Mouse (Mus musculus) spleen, postnatal 10 days (tissue): Measurements from ENCODE around the gene Usp25.

Source experiments
- DNase-seq, 2 experiments: peaks; one replicate each; pipeline ENCODE4 v3.0.0; 2021 to 2022; ENCODE audit warnings: low spot score in 2 of 2

Gene Usp25

GRCm38 (mm10) chr16:77013427-77014320 is at the start of gene Usp25:
Gene Usp25 (plus strand): TSS chr16:77013706.
- DNase-seq = peak; percentile 88 to 96

DNA sequence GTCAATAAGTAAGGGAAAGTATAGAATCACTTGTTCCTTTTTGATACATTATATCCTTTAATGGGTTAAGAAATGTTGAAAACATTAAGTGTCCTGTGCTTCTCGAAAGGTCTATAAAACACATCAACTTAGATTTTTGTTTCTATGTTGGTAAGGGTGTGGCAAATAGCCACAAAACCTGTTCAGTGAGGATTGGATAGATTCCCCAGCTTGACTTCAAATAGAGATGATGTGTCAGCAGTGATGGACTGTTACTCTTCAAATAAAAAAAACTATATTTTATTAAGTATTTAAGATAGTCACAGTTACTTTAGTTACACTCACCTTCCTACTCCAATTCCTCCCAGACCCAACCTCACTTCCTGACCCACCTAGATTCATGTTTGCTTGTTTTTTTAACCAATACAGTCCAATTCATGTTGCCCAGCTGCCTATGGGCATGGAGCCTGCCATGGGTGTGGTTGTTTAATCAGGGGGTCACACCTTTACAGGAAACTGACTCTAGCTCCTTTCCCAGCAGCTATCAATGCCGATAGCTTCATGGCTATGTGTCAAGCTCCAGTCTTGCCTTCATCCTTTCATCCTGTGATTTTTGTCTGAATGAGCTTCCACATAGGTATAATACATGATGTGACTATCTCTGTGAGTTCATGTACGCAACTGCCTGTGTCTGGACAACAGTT is 45.8 kb upstream of the Usp25 start:
- no peak for DNase-seq

DNA sequence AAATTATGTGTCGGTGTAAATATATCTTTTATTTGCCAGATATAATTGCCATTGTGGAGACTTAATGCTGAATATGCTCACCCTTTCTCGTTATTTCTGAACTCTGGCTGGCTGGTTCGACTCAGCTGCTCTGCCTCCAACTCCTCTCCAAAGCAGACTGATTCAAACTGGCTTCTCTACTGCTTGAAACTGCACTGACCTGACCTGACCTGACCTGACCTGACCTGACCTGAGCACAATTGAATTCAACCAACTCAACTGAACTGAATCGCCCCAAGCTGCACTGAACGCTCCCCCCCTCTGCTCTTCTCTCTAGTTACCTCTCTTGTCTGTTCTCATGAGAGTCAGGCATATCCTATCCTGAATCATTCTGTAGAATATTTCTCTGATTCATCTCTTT is 42.3 kb upstream of the Usp25 start:
- DNase-seq = no peak

DNA sequence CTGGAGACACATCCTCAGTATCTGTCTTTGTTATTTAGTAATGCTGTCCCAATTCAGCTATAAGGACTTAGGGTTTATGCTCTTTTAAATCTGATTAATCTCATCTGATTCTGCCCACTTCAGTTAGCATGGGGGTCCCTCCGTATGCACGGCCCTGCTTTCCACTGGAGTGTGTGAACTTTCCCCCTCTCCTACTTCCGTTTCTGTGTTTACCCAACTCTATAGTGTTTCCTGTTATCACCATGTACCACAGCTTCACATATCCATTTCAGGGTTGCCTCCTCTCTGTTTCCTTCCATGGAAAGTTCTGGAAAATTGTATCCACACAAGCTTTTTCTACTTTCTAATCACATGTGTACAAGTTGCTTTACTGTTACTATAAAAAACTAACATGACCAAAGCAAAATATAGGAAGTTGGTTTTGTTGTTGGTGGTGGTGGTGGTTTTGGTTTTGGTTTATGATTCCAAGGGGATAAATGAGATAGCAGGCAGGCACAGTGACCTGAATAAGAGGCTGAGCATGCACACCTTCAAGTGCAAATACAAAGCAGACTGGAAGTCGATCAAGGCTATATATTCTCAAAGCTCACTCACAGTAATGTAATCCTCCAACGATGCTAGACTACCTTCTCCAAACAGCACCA is 36.6 kb upstream of the Usp25 start:
- no peak for DNase-seq

GRCm38 (mm10) chr16:76983696-76984095 is 29.8 kb upstream of the Usp25 start:
- no peak for DNase-seq

DNA sequence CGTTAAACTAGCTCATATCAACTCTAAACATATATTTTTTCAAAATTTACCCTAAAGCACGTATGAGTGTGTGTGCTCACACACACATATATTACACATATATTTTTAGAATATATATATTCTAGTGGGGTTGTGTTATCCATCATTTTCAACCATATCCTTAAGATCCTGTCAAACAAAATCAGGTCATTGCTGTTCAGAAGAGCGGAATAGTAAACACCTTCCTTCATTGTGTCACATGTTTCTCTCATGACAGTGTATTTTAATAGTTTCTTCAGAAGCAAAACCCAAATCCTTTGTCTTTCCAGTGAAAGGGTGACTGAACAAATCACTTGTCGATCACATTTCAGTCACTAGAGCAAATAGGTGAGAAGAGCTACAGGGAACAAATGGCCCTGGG is 25.8 kb upstream of the Usp25 start:
- no peak for DNase-seq

GRCm38 (mm10) chr16:77003900-77004299 is 9.6 kb upstream of the Usp25 start:
- DNase-seq = no peak

- DNase-seq = no peak
Observed at GRCm38 (mm10) chr16:77009173-77009572, 4.3 kb upstream of the Usp25 start.

DNA sequence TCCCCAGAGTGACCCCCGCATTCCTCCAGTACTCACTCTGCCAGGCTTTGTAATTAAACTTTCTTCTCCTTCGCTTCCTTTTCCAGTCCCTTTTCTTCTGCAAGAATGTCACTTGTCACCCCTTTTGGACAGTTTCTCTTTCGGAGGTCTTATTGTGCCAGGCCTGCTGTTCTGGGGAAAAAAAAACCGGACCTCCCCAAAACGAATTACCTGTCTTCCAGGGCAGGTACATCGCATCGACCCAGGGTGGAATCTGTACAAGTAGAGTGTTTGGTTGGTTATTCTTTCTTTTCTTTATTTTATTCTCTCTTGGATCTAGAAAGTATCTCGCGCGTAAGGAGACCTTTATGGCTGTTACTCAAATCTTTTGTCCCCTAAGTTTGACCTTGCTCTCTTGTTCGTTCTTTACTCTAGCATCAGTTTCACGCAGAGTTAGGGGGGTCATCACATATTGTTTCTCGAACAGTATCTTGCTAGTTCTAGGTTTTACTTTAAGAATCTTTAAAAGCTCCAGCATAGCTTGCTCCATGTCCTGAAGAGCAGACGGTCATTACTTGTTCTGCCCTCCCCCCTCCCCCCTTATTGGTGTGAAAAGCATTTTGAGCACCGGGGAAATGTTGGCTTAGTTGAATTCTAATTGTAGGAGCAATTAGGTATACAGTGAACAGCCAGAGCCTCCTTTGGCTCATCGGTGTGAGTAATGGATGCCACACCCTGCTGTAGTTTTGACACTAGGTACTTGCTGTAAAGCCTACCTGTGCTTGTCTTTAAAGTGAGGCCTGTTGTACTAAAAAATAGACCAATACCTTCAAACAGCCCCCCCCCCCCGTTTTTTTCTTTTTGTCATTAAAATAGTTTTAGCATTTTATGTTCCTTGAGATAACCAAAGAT is 1.1 kb downstream of the Usp25 start:
- no peak for DNase-seq

- no peak for DNase-seq
Observed at GRCm38 (mm10) chr16:77015380-77016346, 2.2 kb downstream of the Usp25 start.

GRCm38 (mm10) chr16:77017931-77018330 is 4.4 kb downstream of the Usp25 start:
- no peak for DNase-seq

GRCm38 (mm10) chr16:77020190-77020589 is 6.7 kb downstream of the Usp25 start:
- DNase-seq = no peak

DNA sequence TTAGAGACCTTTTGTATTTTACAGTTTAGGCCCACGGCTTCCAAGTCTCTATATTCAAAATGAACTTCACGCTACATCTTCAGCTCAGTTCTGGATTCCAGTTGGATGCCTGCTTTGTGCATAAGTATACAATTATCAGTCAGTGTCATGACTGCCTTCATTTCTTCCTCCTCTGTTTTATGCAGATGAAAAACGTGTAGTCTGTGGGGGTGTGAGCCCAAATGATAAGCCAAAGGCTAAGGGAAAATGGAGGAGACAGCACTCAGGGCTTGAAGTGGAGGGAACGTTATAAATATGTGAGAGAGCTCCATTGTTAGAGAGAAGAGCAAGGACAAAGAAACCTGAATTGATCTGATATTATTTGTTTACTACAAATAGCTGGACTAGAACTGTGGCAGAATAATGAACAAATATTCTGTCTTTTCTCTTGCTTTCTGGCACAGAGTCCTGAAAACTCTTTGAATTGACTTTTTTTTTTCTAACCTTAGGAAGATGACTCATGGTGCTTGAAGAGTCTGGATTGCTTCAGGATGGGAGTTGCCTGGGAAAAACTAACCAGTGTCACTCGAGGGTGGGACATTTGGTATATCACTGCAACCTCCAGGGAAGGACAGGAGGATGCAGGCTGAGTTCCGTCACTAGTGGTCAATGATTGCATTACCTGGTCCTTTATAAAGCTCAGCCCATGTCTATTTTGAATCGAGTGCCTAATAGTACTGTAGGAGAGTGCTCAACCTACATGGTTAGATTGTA is 10.3 kb downstream of the Usp25 start:
- DNase-seq = no peak

GRCm38 (mm10) chr16:77026099-77026498 is 12.6 kb downstream of the Usp25 start:
- peak in 1 of 2 experiments; percentile 41 for DNase-seq

GRCm38 (mm10) chr16:77026933-77027332 is 13.4 kb downstream of the Usp25 start:
- peak in 1 of 2 experiments; percentile 58 for DNase-seq

DNA sequence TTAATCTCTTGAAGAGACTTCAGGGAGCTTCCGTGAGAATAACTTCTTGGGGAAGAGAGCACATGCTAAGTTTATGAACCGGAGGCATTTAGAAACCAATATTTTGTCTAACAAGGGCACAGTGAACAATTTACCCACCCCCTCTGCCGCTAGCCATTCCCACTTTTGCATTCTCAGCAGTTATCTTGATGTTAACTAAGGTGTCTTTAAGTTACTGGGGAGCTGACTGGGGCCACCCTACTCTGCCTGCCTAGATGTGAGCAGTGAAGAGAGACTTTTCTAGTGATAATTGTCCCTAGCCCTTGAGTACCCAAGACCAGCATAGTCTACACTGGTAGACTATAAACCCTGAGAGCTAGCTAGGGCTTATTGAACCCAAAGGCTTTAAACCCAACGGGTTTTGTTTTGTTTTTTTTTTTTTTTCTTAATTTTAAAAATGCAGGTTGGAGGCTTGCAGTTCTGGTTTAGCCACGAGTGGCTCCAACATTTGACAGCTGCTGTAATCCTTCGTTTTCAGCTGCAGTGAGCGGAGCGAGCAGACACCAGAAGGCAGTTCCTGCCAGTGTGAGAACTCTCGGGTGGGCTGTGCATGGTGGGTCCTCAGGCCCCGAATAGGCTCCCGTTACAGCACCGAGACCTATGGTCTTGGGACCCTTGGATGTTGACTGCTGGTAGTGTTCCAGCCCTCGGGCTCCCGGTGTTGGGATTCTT is 14.6 kb downstream of the Usp25 start:
- DNase-seq = peak in 1 of 2 experiments; percentile 38

GRCm38 (mm10) chr16:77028687-77029417 is 15.3 kb downstream of the Usp25 start:
- peak; percentile 38 to 42 for DNase-seq

DNA sequence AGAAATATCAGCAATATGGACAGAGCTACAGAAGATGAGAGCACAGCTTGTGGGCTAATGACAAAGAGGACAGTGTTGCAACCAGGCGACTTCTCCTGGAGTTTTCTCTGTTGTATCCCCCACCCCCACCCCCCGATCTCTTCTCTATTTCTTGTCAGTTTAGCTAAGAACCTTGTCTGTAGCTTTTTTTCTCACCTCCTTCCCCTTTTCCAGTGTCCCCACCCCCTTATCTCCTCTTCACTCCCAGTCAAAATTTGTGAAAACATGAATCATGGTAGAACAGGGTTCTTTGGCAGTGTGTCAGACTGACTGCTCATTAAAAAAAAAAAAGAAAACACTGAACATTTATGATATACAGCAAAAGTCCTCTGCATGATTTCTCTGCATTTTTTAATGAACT is 16.9 kb downstream of the Usp25 start:
- no peak for DNase-seq
